Mouse (Mus musculus) hindbrain, embryonic 15.5 days (tissue): ENCODE measurements around the gene Poc1a. TPM values are rescaled to one million over a fixed set of nuclear protein-coding genes. Genes with fewer than 3 reads are reported as not detected.

Experiments
- ATAC-seq: fragments of 200-750 bp; cut with Nextera tagmentation; 2 replicates; pipeline ENCODE4 v1.8.0; 2017; ENCODE audit warnings: low read depth, moderate number of reproducible peaks, moderate TSS enrichment; ENCODE audit not compliant: low FRiP score
- H3K27ac ChIP-seq: fragments of 300-500 bp; sonication (generic); replicated peaks from 2 replicates; pipeline ENCODE4 v1.5.1; 2015; ENCODE audit warnings: mild to moderate bottlenecking, inconsistent platforms
- H3K27me3 ChIP-seq: fragments of 300-500 bp; sonication (generic); 2 replicates; pipeline ENCODE4 v1.6.1; 2015; ENCODE audit warnings: control low read depth, inconsistent platforms
- H3K36me3 ChIP-seq: fragments of 300-500 bp; sonication (generic); 2 replicates; pipeline ENCODE4 v1.6.1; 2015; ENCODE audit warnings: control low read depth, inconsistent platforms
- H3K4me1 ChIP-seq: fragments of 300-500 bp; sonication (generic); replicated peaks from 2 replicates; pipeline ENCODE4 v1.6.1; 2015; ENCODE audit warnings: control low read depth, inconsistent platforms
- H3K4me2 ChIP-seq: fragments of 300-500 bp; sonication (generic); 2 replicates; pipeline ENCODE4 v1.6.1; 2015; ENCODE audit warnings: moderate library complexity, mild to moderate bottlenecking, inconsistent platforms
- H3K4me3 ChIP-seq: fragments of 300-500 bp; sonication (generic); 2 replicates; pipeline ENCODE4 v1.5.1; 2015; ENCODE audit warnings: mild to moderate bottlenecking, inconsistent platforms
- H3K9ac ChIP-seq: fragments of 300-500 bp; sonication (generic); 2 replicates; pipeline ENCODE4 v1.6.1; 2015; ENCODE audit warnings: inconsistent platforms
- H3K9me3 ChIP-seq: fragments of 300-500 bp; sonication (generic); 2 replicates; pipeline ENCODE4 v1.6.1; 2016; ENCODE audit warnings: control low read depth, inconsistent platforms
- WGBS: fragments of 180-500 bp; shearing (Covaris S2); methylation state at CpG from one replicate; pipeline ENCODE4 v1.1.7; 2015; 5-methylcytosine and 5-hydroxymethylcytosine counted together
- polyA plus RNA-seq: library from polyadenylated mRNA; unstranded; fragments of >200 nt; fragmentation: Nextera tagmentation; extraction: Ambion mirVana; gene quantifications from 2 replicates; pipeline ENCODE4 v1.2.1, GENCODE M21; 2015

The Poc1a gene
- polyA plus RNA-seq, 1 experiment from 2014 or later, result 8.8 TPM

- Histone ChIP-seq H3K4me3 (no peak overlapping the region), H3K27ac (no peak overlapping the region), H3K4me1 (no peaks in the 10 kb centered on the region; the same call in 1 of the 2 replicates), H3K36me3 (no peaks in the 10 kb centered on the region), H3K9ac (no peak overlapping the region), H3K4me2 (no peak overlapping the region), H3K27me3 (no peaks in the 10 kb centered on the region), H3K9me3 (no peaks in the 10 kb centered on the region)
- 65% methylated on average over 8 of the region's 8 CpGs for WGBS
- ATAC-seq, result no peak
Measured at GRCm38 (mm10) chr9:106327125-106327809, 46.4 kb downstream of the Poc1a start.

- no peak overlapping the region for H3K9ac ChIP-seq
- no peaks in the 10 kb centered on the region; the same call in 1 of the 2 replicates for H3K4me1 ChIP-seq
- 85% methylated on average over 7 of the region's 7 CpGs for WGBS
- no peak overlapping the region for H3K27ac ChIP-seq
- H3K4me3 ChIP-seq, result no peak overlapping the region
- ATAC-seq, result no peak
- no peaks in the 10 kb centered on the region for H3K27me3 ChIP-seq
- no peak overlapping the region for H3K4me2 ChIP-seq
- no peaks in the 10 kb centered on the region for H3K9me3 ChIP-seq
- no peaks in the 10 kb centered on the region for H3K36me3 ChIP-seq
Measured at GRCm38 (mm10) chr9:106328068-106328610, 47.3 kb downstream of the Poc1a start.

- 78% methylated on average over 5 of the region's 5 CpGs for whole genome bisulfite sequencing
- no peak overlapping the region for H3K4me2 ChIP-seq
Measured at GRCm38 (mm10) chr9:106328772-106329511, 48.1 kb downstream of the Poc1a start.

GRCm38 (mm10) chr9:106332746-106333145 lies 51.9 kb downstream of the Poc1a start:
- Histone ChIP-seq H3K4me1 (peaks cover under 1% of the 10 kb centered on the region), H3K9me3 (no peaks in the 10 kb centered on the region), H3K4me2 (no peak overlapping the region), H3K4me3 (no peak overlapping the region), H3K9ac (no peak overlapping the region), H3K27ac (no peak overlapping the region), H3K36me3 (no peaks in the 10 kb centered on the region), H3K27me3 (no peaks in the 10 kb centered on the region)
- ATAC-seq, result no peak
- 71% methylated on average over 3 of the region's 3 CpGs for WGBS

More at GRCm38 (mm10) chr9:106328772-106329511, 48.1 kb downstream of the Poc1a start:
- Histone ChIP-seq H3K9ac (no peak overlapping the region), H3K4me1 (no peaks in the 10 kb centered on the region; the same call in 1 of the 2 replicates), H3K27me3 (no peaks in the 10 kb centered on the region), H3K4me3 (no peak overlapping the region), H3K36me3 (no peaks in the 10 kb centered on the region), H3K27ac (no peak overlapping the region), H3K9me3 (no peaks in the 10 kb centered on the region)
- no peak for ATAC-seq

- no peak for ATAC-seq
- Histone ChIP-seq H3K4me2 (no peak overlapping the region), H3K9me3 (no peaks in the 10 kb centered on the region), H3K9ac (no peak overlapping the region), H3K4me3 (no peak overlapping the region), H3K27ac (no peak overlapping the region), H3K36me3 (no peaks in the 10 kb centered on the region), H3K4me1 (peaks cover 19% of the 10 kb centered on the region), H3K27me3 (no peaks in the 10 kb centered on the region)
- 87% methylated on average over 9 of the region's 9 CpGs for WGBS
Measured at GRCm38 (mm10) chr9:106337620-106338019, 56.8 kb downstream of the Poc1a start.

GRCm38 (mm10) chr9:106338462-106339172 lies 57.8 kb downstream of the Poc1a start:
- Histone ChIP-seq H3K27ac (peak overlapping the region; percentile 61), H3K4me3 (no peak overlapping the region), H3K36me3 (no peaks in the 10 kb centered on the region), H3K4me2 (peak overlapping the region; percentile 6; the same call in 1 of the 2 replicates), H3K4me1 (peaks cover 19% of the 10 kb centered on the region), H3K9me3 (no peaks in the 10 kb centered on the region), H3K27me3 (no peaks in the 10 kb centered on the region), H3K9ac (no peak overlapping the region)
- peak; percentile 29 for ATAC-seq
- WGBS, result 8% methylated on average over 10 of the region's 10 CpGs

GRCm38 (mm10) chr9:106339173-106339558 lies 58.3 kb downstream of the Poc1a start:
- Histone ChIP-seq H3K27ac (peak overlapping the region; percentile 61), H3K27me3 (no peaks in the 10 kb centered on the region), H3K4me2 (peak overlapping the region; percentile 6; the same call in 1 of the 2 replicates), H3K4me1 (peaks cover 19% of the 10 kb centered on the region), H3K36me3 (no peaks in the 10 kb centered on the region), H3K9ac (no peak overlapping the region), H3K9me3 (no peaks in the 10 kb centered on the region), H3K4me3 (no peak overlapping the region)
- ATAC-seq, result peak; percentile 28
- WGBS, result 42% methylated on average over 6 of the region's 6 CpGs

GRCm38 (mm10) chr9:106339730-106340129 lies 58.9 kb downstream of the Poc1a start:
- no peak overlapping the region for H3K27ac ChIP-seq
- H3K4me3 ChIP-seq, result no peak overlapping the region
- ATAC-seq, result no peak
- H3K9me3 ChIP-seq, result no peaks in the 10 kb centered on the region
- H3K9ac ChIP-seq, result no peak overlapping the region
- no peak overlapping the region for H3K4me2 ChIP-seq
- peaks cover 19% of the 10 kb centered on the region for H3K4me1 ChIP-seq
- WGBS, result 87% methylated on average over 4 of the region's 4 CpGs
- no peaks in the 10 kb centered on the region for H3K27me3 ChIP-seq
- no peaks in the 10 kb centered on the region for H3K36me3 ChIP-seq

- Histone ChIP-seq H3K36me3 (no peaks in the 10 kb centered on the region), H3K4me3 (no peak overlapping the region), H3K4me1 (peaks cover 19% of the 10 kb centered on the region), H3K9ac (no peak overlapping the region), H3K9me3 (no peaks in the 10 kb centered on the region), H3K27ac (no peak overlapping the region), H3K27me3 (no peaks in the 10 kb centered on the region), H3K4me2 (no peak overlapping the region)
- ATAC-seq, result no peak
- WGBS, result 76% methylated on average over 13 of the region's 13 CpGs
Measured at GRCm38 (mm10) chr9:106340501-106341312, 59.8 kb downstream of the Poc1a start.

GRCm38 (mm10) chr9:106341313-106341686 lies 60.4 kb downstream of the Poc1a start:
- Histone ChIP-seq H3K27me3 (no peaks in the 10 kb centered on the region), H3K4me1 (peaks cover 19% of the 10 kb centered on the region), H3K36me3 (no peaks in the 10 kb centered on the region), H3K4me3 (no peak overlapping the region), H3K9me3 (no peaks in the 10 kb centered on the region), H3K27ac (no peak overlapping the region), H3K9ac (no peak overlapping the region), H3K4me2 (no peak overlapping the region)
- 75% methylated on average over 3 of the region's 3 CpGs for WGBS
- no peak for ATAC-seq

- no peaks in the 10 kb centered on the region for H3K36me3 ChIP-seq
- H3K27ac ChIP-seq, result no peak overlapping the region
- ATAC-seq, result no peak
- no peak overlapping the region for H3K4me2 ChIP-seq
- no peaks in the 10 kb centered on the region for H3K27me3 ChIP-seq
- 89% methylated on average over 9 of the region's 9 CpGs for whole genome bisulfite sequencing
- no peak overlapping the region for H3K4me3 ChIP-seq
- H3K9me3 ChIP-seq, result no peaks in the 10 kb centered on the region
- no peak overlapping the region for H3K9ac ChIP-seq
- peaks cover 19% of the 10 kb centered on the region for H3K4me1 ChIP-seq
Measured at GRCm38 (mm10) chr9:106342573-106342972, 61.7 kb downstream of the Poc1a start.
